Mouse (Mus musculus) left cerebral cortex, adult 18-20 months (tissue): Measurements from ENCODE around the gene Ccdc40. TPM values are rescaled to one million over a fixed set of nuclear protein-coding genes. Genes with fewer than 3 reads are reported as not detected.

Experiments
- total RNA-seq, 2 experiments: library from RNA; stranded (reverse); gene quantifications; 2 replicates each; pipeline ENCODE4 v1.2.3; 2021

Gene Ccdc40
- total RNA-seq, 2 experiments from 2014 or later = 0.70 to 0.91 TPM

Other genes with a start within 250 kb of the Ccdc40 start
- gene Enpp7, start 240.4 kb upstream of the Ccdc40 start, total RNA-seq = not detected
- 1 to 10 TPM; 1.8 to 2.2 TPM for gene Cbx2, start 205.6 kb upstream of the Ccdc40 start, total RNA-seq
- gene Cbx8, start 187.6 kb upstream of the Ccdc40 start, total RNA-seq = 10 to 100 TPM in 1 of 2 experiments, 1 to 10 TPM in 1; 8.3 to 13.3 TPM
- 10 to 100 TPM; 46.0 to 49.9 TPM for gene Cbx4, start 142.4 kb upstream of the Ccdc40 start, total RNA-seq
- 10 to 100 TPM; 24.8 to 27.5 TPM for gene Tbc1d16, start 73 bp upstream of the Ccdc40 start, total RNA-seq
- 100 to 1,000 TPM; 242 to 279 TPM for gene Gaa, start 39.3 kb downstream of the Ccdc40 start, total RNA-seq
- gene Eif4a3, start 71.5 kb downstream of the Ccdc40 start, total RNA-seq = 10 to 100 TPM; 75.9 to 83.0 TPM
- under 1 TPM; 0.12 to 0.28 TPM for gene Card14, start 79.2 kb downstream of the Ccdc40 start, total RNA-seq
- 1 to 10 TPM; 3.9 to 4.1 TPM for gene Sgsh, start 127.0 kb downstream of the Ccdc40 start, total RNA-seq
- gene Slc26a11, start 127.0 kb downstream of the Ccdc40 start, total RNA-seq = 1 to 10 TPM; 3.4 to 4.0 TPM
- 1 to 10 TPM; 3.6 to 4.0 TPM for gene Rnf213, start 164.5 kb downstream of the Ccdc40 start, total RNA-seq